Mouse (Mus musculus) neutrophil, adult 5-6 weeks (primary cell): ENCODE measurements around the gene Ccdc149. TPM values are rescaled to one million over a fixed set of nuclear protein-coding genes. Genes with fewer than 3 reads are reported as not detected.

ENCODE experiments used
- ATAC-seq: fragments of 151-379, 151-347 bp; 2 replicates; pipeline ENCODE4 v1.8.0; 2017; ENCODE audit warnings: mild to moderate bottlenecking, moderate TSS enrichment; ENCODE audit not compliant: insufficient number of reproducible peaks, poor library complexity, low FRiP score, severe bottlenecking; ENCODE audit errors: extremely low read depth
- total RNA-seq: library from RNA; stranded (forward); fragments of 200-1000 nt; gene quantifications from 2 replicates; pipeline ENCODE4 v1.2.3, GENCODE M21; 2017

Gene Ccdc149
- total RNA-seq = not detected in 2 replicates

DNA sequence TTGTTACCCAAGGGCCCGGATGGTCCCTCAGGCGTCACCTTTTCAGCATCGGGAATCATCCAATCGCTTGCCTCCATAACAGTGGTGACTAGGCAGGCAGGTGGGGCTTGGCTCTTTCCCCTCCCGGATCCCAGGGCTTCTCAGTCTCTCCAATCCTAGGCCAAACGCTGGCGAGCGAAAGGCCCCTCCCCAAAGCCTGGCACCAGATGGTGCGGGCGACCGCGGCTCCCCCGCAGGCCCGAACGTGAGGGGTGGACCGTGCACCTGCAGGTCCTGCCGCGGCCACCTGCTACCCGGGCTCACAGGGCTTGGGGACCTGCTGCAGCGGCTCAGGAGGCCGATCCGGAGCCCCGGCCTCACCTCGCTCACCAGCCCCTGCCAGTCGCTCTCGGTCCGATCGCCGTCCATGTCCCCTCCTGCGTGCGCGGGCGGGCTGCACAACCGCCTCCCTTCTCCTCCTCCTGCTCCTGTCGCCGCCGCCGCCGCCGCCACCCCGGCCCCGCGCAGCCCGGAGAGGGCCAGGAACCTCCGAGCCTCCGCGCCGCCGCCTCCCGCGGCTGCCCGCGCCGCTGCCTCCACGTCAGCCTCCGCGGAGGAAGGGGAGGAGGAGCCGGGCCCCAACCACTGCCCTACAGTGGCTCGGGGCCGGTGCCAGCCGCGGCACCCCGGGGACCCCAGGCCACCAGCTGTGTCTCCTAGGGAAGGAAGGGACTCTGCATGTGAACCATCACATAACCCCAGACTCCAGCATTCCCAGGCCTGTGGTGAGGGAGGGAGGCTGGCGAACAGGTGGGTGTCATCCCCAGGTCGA is at the start of gene Ccdc149:
TSS of gene Ccdc149 (minus strand) at position 531 of the 811 bp plus-strand sequence.
- ATAC-seq = no peak

DNA sequence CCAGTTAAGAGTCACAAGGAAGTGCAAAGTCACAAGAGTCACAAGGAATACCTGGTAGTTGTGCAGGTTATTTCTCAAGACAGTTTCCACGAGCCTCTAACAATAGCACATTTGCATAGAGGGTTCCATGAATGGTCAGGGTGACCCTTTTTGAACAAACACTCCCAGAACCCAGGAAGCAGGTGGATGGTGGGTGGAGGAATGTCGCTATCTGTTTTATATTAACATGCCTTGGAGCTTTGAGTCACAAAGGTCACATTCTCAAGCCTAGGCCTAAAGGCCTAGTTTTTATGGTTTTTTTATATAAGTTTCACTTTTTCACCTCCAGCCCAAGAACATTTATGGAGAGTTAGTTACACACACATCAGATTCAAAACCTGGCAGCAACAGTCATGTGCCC is 48.6 kb upstream of the Ccdc149 start:
- ATAC-seq = no peak

DNA sequence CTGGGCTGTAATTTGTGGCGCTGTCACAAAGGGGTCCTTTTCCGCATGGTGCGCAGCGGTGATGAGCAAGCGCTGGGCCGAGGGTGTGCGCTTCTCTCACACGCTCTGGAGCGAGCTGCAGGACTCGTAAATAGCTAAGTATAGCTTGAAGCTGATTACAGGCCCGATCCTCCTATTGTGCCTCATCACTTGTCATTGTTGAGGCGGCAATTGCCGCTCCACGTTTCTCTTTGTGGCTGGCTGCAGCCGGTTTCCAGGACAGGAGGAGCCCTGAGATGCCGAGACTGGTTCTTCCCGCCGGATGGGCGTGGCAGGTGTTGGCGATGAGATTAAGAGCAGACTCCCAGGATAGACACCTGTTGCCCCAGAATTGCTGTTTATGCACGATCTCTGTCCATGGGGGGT is 44.8 kb upstream of the Ccdc149 start:
- no peak for ATAC-seq

DNA sequence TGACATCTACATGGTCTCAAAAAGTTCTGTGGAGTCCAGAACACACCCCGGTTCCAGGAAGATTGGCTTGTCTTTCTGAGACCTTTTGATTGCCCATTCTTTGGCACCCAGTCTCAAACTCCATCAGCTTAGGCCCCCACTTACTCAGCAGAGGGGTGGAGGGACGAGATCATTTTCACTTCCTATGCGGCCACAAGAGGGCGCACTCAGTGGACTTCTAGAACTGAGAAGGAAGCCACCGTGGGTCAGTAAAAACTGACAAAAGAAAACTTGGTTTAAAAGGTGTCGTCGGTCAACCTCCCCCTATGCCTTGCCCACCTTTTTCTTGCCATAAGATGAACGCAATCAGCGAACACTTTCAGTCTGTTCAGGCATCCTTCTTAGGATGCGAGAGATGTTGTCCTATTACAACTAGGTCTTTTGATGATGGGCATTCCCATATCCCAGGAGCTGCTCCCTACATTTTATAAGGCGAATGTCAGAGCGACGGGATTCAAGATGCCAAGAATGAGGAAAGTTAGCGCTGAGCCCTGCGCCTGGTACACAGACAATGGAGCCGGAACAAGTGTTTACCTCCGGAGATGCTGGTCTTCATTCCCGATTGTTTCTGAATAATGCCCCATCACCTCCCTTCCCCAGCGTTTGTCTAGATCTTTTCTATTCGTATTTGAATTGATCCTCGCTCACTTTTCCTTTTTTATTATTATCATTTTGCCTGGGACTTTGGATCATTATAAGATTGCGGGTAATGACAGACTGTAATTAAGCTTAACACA is 44.1 kb upstream of the Ccdc149 start:
- no peak for ATAC-seq

DNA sequence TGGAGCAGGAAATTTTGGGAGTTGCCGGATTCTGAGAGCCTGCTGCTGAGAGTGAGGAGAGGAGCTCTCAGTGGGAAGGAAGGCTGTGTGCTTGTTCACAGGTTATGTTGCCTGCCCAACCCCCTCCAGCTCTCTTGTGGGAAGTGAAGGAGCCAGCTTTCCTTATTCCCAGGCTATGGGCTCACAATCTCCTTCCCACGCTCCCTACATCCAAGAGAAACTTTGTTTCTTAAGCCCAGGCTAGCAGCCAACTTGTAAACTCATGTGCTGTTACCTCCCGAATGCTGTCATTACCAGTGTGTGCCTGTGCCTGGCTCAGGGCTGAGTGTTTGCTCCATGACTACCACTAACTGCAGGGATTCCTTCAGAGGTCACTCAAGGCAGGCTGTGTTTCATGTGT is 39.8 kb upstream of the Ccdc149 start:
- ATAC-seq = no peak

DNA sequence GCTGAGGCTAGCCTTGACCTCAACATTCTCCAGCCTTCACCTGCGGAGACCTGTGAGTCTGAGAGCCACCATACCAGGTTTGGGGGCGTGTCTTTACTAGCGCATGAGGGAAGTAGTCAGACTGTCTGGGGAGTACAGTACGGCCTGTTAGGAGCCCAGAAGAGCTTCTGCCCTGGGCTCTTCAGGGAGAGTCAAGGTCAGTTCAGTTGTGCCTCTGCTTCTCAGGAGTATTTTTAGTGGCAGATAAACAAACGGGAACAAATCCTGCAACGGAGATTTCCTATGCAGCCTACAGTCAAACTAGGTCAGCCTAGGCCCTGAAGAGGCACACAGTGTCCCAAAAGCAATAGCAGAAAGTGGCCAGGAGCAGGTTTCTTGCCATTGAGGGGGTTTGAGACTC is 38.1 kb upstream of the Ccdc149 start:
- no peak for ATAC-seq

DNA sequence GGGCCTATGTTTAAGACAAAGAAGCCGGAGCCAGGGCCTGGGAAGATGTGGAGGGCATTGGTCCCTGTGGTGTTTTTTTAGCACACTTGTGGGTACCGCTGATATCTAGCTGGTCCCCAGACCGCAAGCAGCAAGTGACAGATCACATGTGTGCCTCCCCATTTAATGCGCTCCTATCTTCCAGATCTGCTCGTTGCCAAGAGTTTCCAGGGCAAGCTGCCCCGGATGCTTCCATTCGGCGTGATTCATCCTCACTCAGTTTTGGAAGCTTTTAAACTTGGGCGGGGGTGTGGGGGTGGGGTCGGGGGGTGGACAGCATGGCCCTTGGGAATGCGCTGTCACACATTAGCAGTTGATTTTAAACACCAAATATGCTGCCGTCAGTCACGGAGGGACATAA is 33.3 kb upstream of the Ccdc149 start:
- no peak for ATAC-seq

DNA sequence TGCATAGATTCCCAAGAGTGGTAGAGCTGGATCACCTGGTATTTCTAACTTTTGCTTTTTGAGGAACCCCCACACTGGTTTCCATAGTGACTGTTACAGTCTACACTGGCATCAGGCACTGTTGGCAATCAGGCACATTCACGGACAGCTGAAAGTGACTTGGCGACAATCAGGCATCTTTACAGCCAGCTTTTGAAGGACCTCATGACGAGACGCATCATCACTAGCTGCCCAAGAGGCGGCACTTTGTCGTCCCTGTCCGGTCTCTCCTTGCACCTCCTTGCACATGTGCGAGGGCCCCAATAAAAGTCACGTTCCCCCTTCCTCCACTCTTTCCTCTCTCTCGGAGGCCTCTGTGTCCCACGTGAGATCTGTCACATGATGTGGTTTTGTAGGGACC is 32.8 kb upstream of the Ccdc149 start:
- no peak for ATAC-seq

DNA sequence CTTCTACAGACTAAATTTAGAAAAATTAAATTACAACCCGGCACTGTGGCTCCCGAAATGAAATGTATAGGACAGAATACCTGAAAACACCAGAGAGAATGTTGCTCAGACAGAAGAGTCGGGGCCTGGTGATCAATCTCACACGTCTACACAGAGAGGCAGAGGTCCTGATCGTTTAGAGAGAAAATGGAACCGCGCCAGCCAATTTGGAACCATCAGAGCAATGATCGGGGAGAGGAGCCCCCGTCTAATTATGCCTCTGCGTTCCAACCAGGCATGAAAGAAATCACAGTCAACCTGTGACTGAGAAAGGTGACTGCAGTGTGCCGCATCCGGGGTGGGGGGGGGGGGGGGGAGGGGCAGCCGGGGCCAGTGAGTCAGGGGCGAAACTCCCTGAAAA is 24.4 kb upstream of the Ccdc149 start:
- no peak for ATAC-seq

DNA sequence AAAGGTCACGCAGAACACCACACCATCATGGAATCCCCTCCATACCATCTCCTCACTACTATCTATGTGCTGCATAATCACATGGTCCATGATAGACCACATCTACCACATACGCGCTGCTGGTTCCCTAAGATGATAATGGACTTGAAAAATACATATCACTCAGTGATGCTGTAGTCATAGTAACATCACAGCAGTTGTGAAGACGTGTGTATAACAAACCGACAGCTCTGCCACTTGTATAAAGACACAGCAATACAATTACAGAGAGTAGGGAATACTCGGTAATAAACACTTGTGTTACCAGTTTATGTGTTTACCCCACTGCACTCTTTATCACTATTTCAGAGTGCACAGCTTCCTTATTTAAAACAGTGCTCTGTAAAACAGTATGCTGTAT is 20.2 kb upstream of the Ccdc149 start:
- no peak for ATAC-seq

DNA sequence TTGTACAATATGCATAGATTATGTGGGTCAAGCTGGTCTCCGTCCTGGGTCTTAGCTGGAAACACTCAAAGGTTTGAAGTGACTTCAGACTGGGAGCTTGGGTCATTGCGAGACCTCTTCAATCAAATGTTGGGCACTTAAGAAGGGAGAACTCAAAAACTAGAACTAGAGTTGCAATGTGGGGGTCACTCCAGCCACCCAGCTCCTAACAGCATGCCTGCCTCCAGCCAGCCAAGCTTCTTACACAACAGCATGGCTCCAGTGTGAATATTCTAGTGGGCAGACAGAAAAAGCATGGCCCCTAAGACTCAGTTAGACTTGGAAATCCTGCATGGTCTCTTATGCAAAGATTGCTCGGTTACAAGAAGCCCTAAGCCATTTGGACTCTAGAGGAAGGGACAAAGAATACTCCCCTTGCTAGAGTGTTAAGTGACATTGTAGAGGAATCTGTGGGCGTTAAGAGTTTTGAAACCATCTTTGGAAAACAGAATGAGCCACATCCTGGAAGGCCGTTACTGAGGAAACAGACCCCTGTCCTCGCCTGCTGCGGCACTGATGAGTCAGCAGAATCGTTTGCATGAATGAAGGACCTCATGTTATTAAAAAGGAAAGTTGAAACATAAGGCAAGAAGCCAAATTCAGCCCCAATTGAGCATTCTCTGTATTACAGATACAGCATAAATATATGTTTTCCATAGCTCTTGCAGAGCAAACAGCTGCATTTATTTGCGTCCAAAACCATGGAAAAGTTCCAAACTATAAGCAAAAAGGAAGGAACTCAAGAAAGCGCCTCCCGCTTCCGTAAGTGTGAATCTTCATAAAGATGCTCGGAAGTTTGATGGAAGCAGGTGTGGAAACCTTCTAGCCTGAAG is 16.5 kb upstream of the Ccdc149 start:
- no peak for ATAC-seq

DNA sequence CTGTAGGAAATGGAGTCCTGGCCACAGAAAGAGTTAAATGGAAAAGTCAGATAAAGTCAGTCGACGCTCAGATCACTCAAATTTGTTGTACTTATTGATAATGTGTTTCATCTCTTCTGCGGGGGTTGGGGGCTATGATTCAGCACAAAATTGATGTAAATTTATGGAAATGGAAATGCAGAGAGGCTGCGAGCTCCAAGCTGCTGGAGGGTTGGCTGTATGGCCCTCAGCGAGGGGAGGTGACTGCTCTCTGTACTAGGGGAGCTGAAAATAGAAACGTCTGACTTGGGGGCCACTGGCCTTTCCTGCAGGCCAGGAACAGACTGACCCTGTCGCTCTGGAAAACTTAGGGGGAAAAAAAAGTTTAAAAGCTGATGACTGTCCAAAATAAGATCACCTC is 5.5 kb upstream of the Ccdc149 start:
- no peak for ATAC-seq

DNA sequence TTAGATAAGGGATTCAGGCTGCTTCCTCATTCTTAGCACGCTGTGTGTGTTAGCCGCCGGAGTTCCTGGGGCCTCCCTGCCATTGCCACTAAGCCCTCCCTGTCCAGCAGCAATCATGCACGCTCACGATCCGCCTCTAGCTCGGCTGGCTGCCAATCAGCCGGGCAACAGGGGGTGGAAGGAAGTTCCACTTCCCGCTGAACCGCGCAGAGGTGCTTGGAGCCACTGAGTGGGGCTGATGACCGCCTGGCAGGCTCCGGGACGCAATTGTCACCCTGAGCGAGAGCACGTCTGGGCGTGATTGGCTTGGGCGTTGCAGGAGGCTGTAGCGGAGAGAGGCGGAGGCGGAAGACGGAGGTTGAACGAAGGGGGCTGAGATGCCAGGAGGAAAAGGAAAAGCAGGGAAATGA is 5.0 kb upstream of the Ccdc149 start:
- ATAC-seq = peak; percentile 30; the same call in 1 of the 2 replicates

DNA sequence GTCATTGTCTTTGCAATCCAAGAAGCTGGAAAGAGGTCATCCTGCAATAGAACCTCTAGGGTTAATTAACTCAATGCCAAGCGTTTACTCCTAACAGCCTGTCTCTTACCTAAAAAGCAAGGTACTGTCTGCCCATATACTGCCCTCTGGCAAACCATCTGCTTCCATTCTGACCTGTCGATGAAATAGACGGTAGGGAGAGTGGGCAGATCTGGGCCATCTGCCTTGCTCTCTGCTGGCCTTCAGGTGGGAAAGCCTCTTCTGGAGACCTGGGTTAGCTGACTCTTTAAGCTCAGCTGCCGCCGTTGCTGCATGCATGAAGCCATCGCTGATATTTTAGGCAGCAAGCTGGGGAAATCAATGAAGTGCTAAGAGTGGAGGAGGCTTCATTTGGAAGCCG is 2.7 kb upstream of the Ccdc149 start:
- ATAC-seq = no peak

DNA sequence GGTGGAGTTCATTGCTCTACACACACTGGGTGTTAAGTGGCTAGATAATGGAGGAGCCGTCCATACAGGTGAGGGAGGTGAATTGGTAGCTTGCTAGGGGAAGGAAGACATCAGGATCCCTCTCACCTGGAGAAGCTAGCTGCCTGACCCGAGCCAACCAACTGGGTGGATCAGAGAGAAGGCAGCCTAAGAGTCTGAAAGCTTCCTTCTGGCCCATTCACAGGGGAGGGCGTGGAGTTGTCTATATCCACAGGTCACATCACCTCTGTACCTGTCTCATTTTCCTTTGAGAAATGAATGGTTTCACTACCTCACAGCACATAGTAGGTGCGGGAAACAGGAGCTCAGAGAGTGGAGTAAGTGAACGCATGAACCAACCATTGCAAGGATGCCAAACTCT is 770 bp downstream of the Ccdc149 start:
- no peak for ATAC-seq

DNA sequence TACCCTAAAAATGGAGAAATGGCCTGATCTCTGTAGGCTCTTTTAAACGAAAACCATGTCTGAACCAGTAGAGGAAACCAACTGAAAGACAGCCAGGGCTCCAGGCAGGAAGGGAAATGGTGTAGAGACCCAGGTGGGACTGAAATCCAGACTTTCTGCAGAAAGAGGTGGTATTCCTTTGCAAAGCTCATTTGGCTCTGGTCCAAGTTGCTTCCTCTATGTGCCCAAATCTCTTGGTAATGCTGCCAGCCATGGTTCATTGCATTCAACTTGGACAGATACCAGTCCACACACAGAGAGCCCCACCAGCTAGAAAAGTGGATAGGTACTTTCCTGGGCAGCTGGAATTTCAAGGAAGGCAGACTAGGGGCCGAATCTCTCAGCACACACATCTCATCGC is 3.5 kb downstream of the Ccdc149 start:
- ATAC-seq = no peak

DNA sequence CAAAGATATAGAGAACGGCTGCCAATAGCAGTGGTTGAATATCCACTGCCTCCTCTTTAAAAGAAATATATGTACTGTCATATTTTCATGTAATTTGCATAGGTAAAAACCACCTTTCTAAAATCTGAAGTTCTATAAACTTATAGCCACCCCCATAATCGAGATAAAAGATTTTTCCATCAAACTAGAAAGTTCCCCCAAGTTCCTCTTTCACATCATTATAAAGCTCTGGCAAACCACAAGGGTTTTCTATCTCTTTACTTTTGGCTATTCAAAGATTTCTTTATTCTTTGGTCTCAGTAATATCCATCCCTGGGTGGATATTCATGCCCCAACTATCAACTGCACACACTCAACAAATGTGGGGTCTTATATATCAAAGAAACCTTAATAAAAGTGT is 8.9 kb downstream of the Ccdc149 start:
- no peak for ATAC-seq

DNA sequence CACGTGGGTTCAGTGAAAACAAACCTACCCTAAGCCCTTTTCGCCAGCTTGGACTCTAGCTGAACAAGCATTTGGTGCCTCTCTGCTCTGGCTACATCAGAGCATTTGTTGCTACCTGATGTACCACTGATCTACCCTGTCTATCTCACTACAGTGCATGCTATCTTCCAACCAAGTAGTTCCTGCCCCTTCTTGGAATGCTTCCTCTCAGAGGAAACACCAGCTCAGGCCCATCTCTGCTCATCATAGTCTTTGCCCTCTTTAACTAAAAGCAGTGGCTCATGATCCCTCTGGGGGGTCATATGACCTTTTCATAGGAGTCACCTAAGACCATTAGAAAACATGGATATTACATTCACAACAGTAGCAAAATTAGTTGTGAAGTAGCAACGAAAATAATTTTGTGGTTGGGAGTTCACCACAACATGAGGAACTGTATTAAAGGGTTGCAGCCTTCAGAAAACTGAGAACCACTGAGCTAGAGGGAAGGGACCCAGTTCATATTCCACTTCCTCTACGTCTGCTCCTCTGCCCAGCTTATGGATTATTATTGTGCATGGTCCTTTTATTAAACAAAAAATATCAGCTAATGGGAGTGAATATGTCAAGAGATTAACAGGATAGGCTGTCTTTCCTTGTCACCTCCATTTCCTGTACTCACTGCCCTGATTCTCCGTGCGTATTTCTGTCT is 9.7 kb downstream of the Ccdc149 start:
- no peak for ATAC-seq

DNA sequence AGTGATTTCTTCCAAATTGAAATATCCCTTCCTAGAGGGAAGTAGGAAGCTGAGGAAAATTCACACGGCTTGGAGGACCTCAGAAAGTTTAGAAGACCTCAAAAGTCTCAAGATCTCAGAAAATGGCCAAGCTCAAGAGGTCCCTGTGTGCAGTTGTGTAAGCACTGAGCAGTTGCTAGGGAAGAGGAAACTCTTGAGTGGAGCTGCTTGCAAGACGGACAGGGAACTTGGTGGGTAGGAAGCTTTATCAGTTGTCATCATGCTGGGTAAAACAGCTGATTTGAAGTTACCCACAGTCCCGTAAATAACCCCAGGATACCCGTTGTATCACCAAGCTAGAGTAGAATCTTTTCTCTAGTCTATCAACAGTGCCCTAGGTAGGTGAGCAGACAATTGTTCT is 12.0 kb downstream of the Ccdc149 start:
- ATAC-seq = no peak
